Mouse (Mus musculus) myocyte (in vitro differentiated cells): ENCODE results near the gene Zc3h18. TPM values are rescaled to one million over a fixed set of nuclear protein-coding genes. Genes with fewer than 3 reads are reported as not detected.

Experiments used
- H3K27me3 ChIP-seq: one replicate; pipeline ENCODE4 v1.6.1; 2011; ENCODE audit not compliant: control insufficient read depth, insufficient read depth, insufficient read length
- H3K36me3 ChIP-seq: one replicate; pipeline ENCODE4 v1.6.1; 2011; ENCODE audit not compliant: control insufficient read depth, insufficient read depth
- H3K4me2 ChIP-seq: one replicate; pipeline ENCODE4 v1.6.1; 2011; ENCODE audit warnings: low read depth, control low read depth
- H3K4me3 ChIP-seq: one replicate; pipeline ENCODE4 v1.5.1; 2011; ENCODE audit warnings: mild to moderate bottlenecking, control low read depth, moderate library complexity
- H3K79me2 ChIP-seq: one replicate; pipeline ENCODE4 v1.6.1; 2011; ENCODE audit not compliant: control insufficient read depth, insufficient read depth
- H3ac ChIP-seq: one replicate; pipeline ENCODE4 v1.6.1; 2011; ENCODE audit not compliant: control insufficient read depth, insufficient read length
- CEBPB ChIP-seq: IDR thresholded peaks from 2 replicates; pipeline ENCODE4 v1.6.1; 2011; ENCODE audit warnings: mild to moderate bottlenecking, moderate library complexity; ENCODE audit not compliant: poor library complexity, insufficient read depth, severe bottlenecking
- E2F4 ChIP-seq: IDR thresholded peaks from one replicate; pipeline ENCODE4 v1.6.1; 2011; ENCODE audit warnings: mild to moderate bottlenecking, control low read depth, moderate library complexity; ENCODE audit not compliant: insufficient read depth
- MAX ChIP-seq: IDR thresholded peaks from one replicate; pipeline ENCODE4 v1.6.1; 2011; ENCODE audit warnings: low read depth, mild to moderate bottlenecking, control low read depth
- MYOG ChIP-seq, 3 experiments: IDR thresholded peaks; one replicate each; pipeline ENCODE4 v1.6.1; 2011; ENCODE audit warnings: control low read depth in 2 of 3, low read depth in 2 of 3, mild to moderate bottlenecking in 2 of 3; ENCODE audit not compliant: insufficient read length in 2 of 3, control insufficient read depth in 1 of 3, insufficient read depth in 1 of 3
- POLR2A ChIP-seq: IDR thresholded peaks from one replicate; pipeline ENCODE4 v1.6.1; 2011; ENCODE audit warnings: low read depth, mild to moderate bottlenecking, control low read depth, moderate library complexity; ENCODE audit not compliant: insufficient read length
- POLR2AphosphoS2 ChIP-seq: IDR thresholded peaks from one replicate; pipeline ENCODE4 v1.6.1; 2011; ENCODE audit warnings: low read depth, control low read depth; ENCODE audit not compliant: insufficient read length
- REST ChIP-seq: IDR thresholded peaks from one replicate; pipeline ENCODE4 v1.6.1; 2011; ENCODE audit warnings: mild to moderate bottlenecking, control low read depth, moderate library complexity; ENCODE audit not compliant: insufficient read depth, insufficient read length
- SRF ChIP-seq: IDR thresholded peaks from one replicate; pipeline ENCODE4 v1.6.1; 2011; ENCODE audit warnings: low read depth; ENCODE audit not compliant: control insufficient read depth, insufficient read length
- TCF12 ChIP-seq: IDR thresholded peaks from one replicate; pipeline ENCODE4 v1.6.1; 2011; ENCODE audit warnings: mild to moderate bottlenecking, control low read depth; ENCODE audit not compliant: poor library complexity, insufficient read depth, severe bottlenecking
- TCF3 ChIP-seq: IDR thresholded peaks from one replicate; pipeline ENCODE4 v1.6.1; 2011; ENCODE audit warnings: low read depth, control low read depth; ENCODE audit not compliant: insufficient read length
- USF1 ChIP-seq: IDR thresholded peaks from one replicate; pipeline ENCODE4 v1.6.1; 2011; ENCODE audit warnings: low read depth, mild to moderate bottlenecking, control low read depth, moderate library complexity
- polyA plus RNA-seq: library from polyadenylated mRNA; unstranded; fragments of >200 nt; fragmentation: generic; extraction: Trizol; gene quantifications from one replicate; pipeline ENCODE4 v1.2.1, GENCODE M21; 2012; ENCODE audit warnings: missing spikeins

The Zc3h18 gene
- polyA plus RNA-seq, 1 experiment, result 28.8 TPM

DNA sequence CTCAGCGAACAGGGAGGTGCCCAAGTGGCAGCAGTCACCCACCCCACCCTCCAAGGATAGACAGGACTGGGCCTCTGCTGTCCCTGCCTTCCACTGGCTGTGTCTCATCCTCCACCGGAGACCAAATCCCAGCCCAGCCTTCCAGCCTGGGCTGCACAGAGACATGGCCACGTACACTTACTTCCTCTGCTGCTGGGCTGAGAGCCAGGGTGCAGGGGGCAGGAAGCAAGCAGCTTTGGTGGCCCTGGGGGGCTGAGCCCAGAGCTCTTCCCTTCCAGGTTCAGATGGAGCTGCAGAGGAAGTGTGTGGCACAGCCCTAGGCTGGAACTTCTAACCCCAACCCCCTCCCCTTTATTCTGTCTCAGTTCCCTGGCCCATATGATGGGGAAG is 45.3 kb upstream of the Zc3h18 start:
- Histone ChIP-seq H3K36me3 (no peaks in the 10 kb centered on the region), H3K4me2 (no peak overlapping the region), H3K4me3 (no peak overlapping the region), H3K79me2 (no peaks in the 10 kb centered on the region), H3K27me3 (no peaks in the 10 kb centered on the region), H3ac (no peak overlapping the region)
- TF ChIP-seq POLR2AphosphoS2 (no peak), TCF12 (no peak), POLR2A (no peak), MYOG (IDR thresholded peaks at IDR 0.05; ENCODE audit: control insufficient read depth in 1 of 3, insufficient read depth in 1 of 3, insufficient read length in 2 of 3, low read depth in 2 of 3) (no peak), USF1 (no peak), E2F4 (no peak), SRF (no peak), MAX (no peak), REST (no peak)

DNA sequence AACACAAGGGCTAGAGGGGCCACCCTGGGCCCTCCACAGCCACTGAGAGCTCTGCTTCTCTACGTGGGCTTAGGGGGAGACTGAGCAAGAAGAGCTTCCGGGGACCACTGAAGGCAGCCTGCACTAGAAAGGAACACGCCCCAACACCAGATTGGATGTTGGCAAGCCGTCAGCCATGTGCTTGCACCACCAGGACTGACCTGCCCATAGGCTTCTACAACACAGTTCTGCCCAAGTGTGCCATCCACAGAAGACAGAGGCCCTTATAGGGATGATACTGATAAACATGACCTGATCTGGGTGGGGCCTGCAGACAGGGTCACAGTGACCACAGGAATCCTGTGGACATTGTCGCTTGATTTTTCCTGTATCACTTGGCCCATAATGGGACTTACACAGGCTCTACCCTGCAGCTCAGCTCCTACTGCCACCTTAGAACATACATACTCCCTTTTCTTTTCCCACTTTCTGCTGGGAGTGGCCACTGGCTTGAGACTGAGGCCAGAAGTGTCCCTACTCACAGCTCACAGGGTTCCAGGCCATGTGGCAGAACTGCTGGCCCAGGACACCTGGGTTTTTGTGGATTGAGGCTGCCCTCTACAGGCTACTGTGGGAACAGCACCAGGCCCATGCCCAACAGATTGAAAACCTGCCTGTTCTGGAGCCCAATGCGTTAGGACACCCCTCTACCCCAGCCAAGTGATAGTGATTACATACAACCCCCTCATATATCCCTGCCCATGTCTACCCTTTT is 43.5 kb upstream of the Zc3h18 start:
- H3K79me2 ChIP-seq, result no peaks in the 10 kb centered on the region
- H3K36me3 ChIP-seq, result no peaks in the 10 kb centered on the region
- no peak overlapping the region for H3ac ChIP-seq
- TF ChIP-seq POLR2AphosphoS2, result no peak
- no peak for TF ChIP-seq E2F4
- TF ChIP-seq MYOG (IDR thresholded peaks at IDR 0.05; ENCODE audit: control insufficient read depth in 1 of 3, insufficient read depth in 1 of 3, insufficient read length in 2 of 3, low read depth in 2 of 3), result peak in 1 of 3 experiments; percentile 6
- no peak overlapping the region for H3K4me3 ChIP-seq
- H3K27me3 ChIP-seq, result no peaks in the 10 kb centered on the region
- H3K4me2 ChIP-seq, result no peak overlapping the region

DNA sequence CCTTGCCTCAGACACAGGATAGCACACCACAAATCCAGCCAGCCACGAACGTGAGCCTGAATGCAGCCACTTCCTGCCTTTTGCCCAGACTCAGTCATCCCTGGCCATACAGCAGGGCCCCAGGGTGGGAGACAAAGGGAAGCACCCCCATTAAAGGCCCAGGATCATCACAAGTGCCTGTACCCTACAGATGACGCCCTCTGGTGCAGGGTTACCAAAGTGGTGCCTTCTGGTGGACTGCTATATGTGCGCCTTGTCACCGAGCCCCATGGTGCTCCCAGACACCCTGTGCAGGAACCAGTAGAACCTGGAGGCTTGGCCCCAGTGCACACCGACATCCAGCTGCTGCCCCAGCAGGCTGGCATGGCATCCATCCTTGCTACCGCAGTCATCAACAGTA is 42.9 kb upstream of the Zc3h18 start:
- H3K27me3 ChIP-seq, result no peaks in the 10 kb centered on the region

DNA sequence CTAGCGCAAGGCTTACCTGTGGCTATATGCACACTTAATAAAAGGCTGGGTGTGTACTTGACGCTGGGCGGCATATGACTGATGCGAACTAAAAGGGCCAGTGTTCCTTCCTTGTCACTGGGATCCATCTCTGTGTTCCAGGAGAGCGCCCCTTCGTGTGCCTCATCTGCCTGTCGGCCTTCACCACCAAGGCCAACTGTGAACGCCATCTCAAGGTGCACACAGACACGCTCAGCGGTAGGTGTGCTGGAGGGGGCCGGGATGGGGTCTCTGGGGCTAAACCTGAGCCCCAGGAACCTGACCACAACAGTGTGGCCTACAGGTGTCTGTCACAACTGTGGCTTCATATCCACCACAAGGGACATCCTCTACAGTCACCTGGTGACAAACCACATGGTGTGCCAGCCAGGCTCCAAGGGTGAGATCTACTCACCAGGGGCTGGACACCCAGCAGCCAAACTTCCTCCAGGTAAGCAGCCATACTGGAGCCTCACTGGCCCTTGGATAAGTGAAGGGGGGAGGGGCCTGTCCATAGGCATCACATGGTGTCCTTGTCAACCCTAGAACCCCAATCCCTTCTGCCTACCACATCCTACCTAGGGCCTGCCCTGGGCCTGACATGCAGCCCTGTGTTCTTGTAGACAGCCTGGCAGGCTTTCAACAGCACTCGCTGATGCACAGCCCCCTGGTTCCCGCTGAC is 41.5 kb upstream of the Zc3h18 start:
- Histone ChIP-seq H3K4me2 (no peak overlapping the region), H3ac (no peak overlapping the region), H3K27me3 (no peaks in the 10 kb centered on the region), H3K4me3 (no peak overlapping the region), H3K79me2 (no peaks in the 10 kb centered on the region), H3K36me3 (no peaks in the 10 kb centered on the region)
- TF ChIP-seq USF1, result no peak
- no peak for TF ChIP-seq POLR2AphosphoS2

More for the DNA sequence above, 42.9 kb upstream of the Zc3h18 start:
- no peak overlapping the region for H3K4me2 ChIP-seq
- no peak overlapping the region for H3ac ChIP-seq
- TF ChIP-seq E2F4 (no peak), POLR2AphosphoS2 (no peak), USF1 (no peak), TCF3 (no peak), REST (no peak), SRF (no peak), MAX (no peak)
- no peaks in the 10 kb centered on the region for H3K79me2 ChIP-seq
- H3K4me3 ChIP-seq, result no peak overlapping the region
- no peaks in the 10 kb centered on the region for H3K36me3 ChIP-seq

DNA sequence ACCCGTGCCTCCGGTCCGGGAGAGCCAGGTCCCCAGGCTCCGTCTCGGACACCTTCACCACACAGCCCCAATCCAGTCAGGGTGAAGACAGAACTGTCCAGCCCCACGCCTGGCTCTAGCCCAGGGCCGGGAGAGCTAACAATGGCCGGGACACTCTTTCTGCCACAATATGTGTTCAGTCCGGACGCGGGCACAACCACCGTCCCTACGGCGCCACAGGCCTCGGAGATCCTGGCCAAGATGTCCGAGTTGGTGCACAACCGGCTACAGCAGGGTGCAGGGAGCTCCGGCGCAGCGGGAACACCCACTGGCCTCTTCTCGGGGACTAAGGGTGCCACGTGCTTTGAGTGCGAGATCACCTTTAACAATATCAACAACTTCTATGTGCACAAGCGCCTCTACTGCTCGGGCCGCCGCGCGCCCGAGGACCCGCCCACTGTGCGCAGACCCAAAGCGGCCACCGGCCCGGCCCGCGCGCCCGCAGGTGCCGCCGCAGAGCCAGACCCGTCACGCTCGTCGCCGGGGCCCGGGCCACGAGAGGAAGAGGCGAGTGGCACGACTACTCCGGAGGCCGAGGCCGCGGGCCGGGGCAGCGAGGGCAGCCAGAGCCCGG is 40.7 kb upstream of the Zc3h18 start:
- Histone ChIP-seq H3K4me2 (no peak overlapping the region), H3K36me3 (no peaks in the 10 kb centered on the region), H3K4me3 (no peak overlapping the region), H3ac (no peak overlapping the region), H3K27me3 (no peaks in the 10 kb centered on the region), H3K79me2 (no peaks in the 10 kb centered on the region)
- TF ChIP-seq TCF3 (no peak), E2F4 (no peak), USF1 (no peak)

DNA sequence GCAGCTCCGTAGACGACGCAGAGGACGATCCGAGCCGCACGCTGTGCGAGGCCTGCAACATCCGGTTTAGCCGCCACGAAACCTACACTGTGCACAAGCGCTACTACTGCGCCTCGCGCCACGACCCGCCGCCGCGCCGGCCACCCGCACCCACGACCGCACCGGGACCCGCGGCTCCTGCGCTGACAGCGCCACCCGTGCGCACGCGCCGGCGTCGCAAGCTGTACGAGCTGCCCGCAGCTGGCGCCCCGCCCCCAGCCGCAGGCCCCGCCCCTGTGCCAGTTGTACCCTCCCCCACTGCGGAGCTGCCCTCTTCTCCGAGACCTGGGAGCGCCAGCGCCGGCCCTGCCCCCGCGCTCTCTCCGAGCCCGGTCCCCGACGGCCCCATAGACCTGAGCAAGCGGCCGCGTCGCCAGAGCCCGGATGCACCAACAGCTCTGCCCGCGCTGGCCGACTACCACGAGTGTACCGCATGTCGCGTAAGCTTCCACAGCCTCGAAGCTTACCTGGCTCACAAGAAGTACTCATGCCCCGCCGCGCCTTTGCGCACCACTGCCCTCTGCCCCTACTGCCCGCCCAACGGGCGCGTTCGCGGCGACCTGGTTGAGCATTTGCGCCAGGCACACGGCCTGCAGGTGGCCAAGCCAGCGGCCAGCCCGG is 40.0 kb upstream of the Zc3h18 start:
- no peak overlapping the region for H3K4me3 ChIP-seq
- no peaks in the 10 kb centered on the region for H3K36me3 ChIP-seq
- no peaks in the 10 kb centered on the region for H3K27me3 ChIP-seq
- H3K4me2 ChIP-seq, result no peak overlapping the region
- TF ChIP-seq TCF12 (no peak), CEBPB (no peak), MYOG (IDR thresholded peaks at IDR 0.05; ENCODE audit: control insufficient read depth in 1 of 3, insufficient read depth in 1 of 3, insufficient read length in 2 of 3, low read depth in 2 of 3) (no peak), POLR2AphosphoS2 (no peak), E2F4 (no peak), TCF3 (no peak)
- no peaks in the 10 kb centered on the region for H3K79me2 ChIP-seq
- H3ac ChIP-seq, result no peak overlapping the region
